Mouse (Mus musculus) kidney, adult 2 months (tissue): ENCODE measurements around the gene Eif4g3.

Source experiments
- CTCF ChIP-seq: fragments of 200-500 bp; conservative IDR thresholded peaks from 2 replicates; pipeline ENCODE4 v1.5.1; 2011; ENCODE audit warnings: low read depth, mild to moderate bottlenecking, control low read depth, low read length, moderate library complexity, mixed read lengths; ENCODE audit not compliant: insufficient read depth, insufficient read length
- POLR2A ChIP-seq: fragments of 200-500 bp; IDR thresholded peaks from one replicate; pipeline ENCODE4 v1.6.1; 2011; ENCODE audit warnings: low read depth, low read length, control low read depth

DNA sequence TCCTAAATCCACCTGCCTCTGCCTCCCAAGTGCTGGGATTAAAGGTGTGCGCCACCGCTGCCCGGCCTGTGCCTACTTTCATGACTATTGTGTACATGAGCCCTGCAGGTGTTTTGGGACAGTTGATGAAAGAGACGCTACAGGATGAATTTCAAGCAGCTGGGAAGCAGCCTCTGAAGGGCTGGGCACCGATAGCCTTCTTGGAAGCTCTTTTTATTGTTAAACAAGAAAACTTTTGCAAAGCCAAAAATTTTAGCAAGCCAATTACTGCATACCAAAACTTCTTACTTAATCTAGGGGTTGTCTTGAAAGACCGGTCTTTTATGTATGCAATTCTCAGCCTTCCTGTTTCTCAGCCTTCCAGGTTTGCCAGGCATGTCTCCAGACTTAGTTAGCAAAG lies 36.3 kb downstream of the Eif4g3 start:
- TF ChIP-seq POLR2A (no peak), CTCF (no peak)
